Mouse (Mus musculus): ENCODE data around the gene Gramd2.

Gene Gramd2

DNA sequence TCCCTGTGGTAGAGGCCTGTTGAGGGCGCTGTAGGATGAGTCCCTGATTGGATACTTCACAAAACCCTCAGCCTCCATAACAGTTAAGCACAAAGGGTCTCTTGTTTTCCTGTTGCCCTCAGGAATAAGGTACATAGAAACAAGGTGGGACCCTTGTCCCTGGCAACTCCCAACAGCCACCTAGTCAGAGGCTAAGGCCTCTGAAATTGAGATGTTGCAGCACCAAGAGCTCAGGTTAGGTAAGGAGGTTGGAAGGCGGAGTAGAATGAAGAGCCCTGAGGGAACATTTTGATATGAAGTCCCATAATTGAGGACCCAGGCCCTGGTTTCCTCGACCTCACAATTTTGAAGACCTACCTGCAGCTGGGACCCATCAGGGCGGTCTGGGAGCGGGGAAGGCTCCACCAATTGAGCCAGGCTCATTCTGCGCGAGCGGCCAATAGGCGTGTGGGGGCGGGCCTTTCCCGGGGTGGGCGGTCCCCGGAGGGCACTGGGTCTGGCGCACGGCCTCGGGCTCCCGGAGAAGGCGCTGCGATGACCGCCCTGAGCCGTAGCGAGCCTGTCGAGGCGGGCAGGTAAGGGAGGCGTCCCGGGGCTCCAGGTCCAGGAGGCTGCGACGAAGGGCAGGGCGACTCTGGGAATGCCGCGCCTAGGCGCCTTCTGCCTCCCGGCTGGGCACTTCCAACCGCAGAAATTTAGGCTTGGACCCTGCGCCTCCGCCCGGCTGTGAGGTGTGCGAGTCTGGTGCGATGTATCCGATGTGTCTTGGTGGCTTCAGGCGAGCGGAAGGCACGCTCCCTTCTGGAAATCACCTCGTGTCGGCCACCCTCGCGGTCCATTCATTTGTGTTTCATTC, at the start of gene Gramd2:
Gramd2 (plus strand) TSS at position 467 of the 856 bp plus-strand sequence.
- in situ Hi-C loops (cut with MboI; ENCODE audit: low sequenced_read_pairs), result no loop called here

DNA sequence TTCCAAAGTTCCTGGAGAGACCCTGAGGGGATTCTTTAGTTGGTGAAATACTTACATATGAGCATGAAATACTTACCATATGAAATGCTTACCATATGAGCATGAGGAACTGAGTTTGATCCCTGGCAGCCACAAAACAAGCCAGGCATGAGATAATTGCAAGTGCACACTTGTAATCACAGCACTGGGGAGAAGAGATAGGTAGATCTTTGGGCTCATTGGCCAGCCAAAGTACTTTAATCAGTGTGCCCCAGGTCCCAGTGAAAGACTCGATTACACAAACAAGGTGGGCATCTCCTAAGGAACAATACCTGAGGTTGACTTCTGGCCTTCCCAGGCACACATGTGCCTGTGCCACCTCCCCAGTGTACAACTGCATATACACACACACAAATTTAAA, 41.6 kb upstream of the Gramd2 start:
- in situ Hi-C loops (cut with MboI; ENCODE audit: low sequenced_read_pairs), result no loop called here

DNA sequence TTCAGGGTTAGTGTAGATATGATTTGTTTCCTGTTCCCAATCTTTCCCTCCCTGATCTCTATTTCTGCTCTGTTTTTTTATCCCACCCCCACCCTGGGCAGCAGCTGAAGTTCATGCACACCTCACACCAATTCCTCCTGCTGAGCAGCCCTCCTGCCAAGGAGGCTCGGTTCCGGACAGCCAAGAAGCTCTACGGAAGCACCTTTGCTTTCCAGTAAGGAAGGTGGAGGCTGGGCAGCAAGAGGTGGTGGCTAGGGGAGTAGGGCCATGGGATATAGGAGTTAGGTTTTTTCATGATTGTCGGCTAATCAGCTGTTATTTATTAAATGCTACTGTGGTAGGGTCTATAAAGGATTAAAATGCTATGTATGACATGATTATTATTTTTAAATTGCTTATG, 40.0 kb upstream of the Gramd2 start:
- in situ Hi-C loops (cut with MboI; ENCODE audit: low sequenced_read_pairs), result no loop called here

DNA sequence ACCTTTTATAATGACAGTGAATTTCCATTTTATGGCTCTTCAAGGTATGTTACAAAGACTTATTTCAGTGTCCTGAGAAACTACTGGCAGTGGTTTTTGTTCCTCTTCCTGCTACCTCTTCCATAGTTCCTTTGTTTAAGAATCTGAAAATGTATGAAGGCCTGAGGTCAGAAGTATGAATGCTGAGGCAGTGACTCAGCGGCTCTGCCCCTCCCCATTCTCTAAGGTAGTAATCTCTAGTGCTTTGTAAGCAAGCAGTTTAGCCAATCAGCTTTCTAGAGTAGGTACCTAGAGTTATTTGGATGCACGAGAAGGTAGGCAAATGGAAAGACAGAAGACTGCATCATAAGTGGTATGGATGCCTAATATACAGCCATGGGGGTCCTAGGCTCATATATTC, 38.6 kb upstream of the Gramd2 start:
- in situ Hi-C loops (cut with MboI; ENCODE audit: low sequenced_read_pairs), result no loop called here

DNA sequence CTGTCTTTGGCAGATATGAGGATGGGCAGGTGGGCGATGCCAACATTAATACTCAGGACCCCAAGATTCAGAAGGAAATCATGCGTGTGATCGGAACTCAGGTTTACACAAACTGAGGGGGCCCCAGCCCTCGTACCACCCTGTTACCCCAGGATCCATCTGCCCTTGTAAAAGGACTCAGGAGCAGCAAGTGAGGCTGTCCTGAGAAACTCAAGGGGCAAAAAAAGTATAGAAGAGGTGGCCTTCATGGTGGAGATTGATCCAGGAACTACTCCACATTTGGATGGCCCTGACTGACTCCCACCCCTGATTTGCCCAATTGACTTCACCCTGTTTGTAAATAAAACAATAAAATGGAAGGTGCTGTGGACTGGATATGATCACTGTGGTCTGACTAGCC, 30.0 kb upstream of the Gramd2 start:
- in situ Hi-C loops (cut with MboI; ENCODE audit: low sequenced_read_pairs), result no loop called here

DNA sequence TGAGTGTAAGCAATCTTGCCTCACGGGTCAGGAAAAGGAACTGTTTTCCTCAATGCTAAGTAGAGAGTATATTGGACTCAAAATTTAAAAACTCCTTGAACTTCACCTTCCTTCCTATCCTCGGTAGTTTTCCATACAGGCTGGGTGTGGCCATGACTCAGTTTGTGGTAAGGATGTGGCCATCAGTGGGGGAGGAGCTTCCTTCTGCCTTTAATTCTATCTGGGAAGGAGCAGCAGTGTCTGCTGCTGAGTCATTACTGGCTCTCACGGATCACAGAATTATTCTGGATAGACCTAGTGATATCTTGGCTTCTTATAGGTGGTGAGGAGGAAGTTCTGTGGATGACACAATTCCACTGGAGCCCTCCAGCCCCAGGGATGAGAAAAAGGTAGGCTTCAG, 26.6 kb upstream of the Gramd2 start:
- in situ Hi-C loops (cut with MboI; ENCODE audit: low sequenced_read_pairs), result no loop called here

DNA sequence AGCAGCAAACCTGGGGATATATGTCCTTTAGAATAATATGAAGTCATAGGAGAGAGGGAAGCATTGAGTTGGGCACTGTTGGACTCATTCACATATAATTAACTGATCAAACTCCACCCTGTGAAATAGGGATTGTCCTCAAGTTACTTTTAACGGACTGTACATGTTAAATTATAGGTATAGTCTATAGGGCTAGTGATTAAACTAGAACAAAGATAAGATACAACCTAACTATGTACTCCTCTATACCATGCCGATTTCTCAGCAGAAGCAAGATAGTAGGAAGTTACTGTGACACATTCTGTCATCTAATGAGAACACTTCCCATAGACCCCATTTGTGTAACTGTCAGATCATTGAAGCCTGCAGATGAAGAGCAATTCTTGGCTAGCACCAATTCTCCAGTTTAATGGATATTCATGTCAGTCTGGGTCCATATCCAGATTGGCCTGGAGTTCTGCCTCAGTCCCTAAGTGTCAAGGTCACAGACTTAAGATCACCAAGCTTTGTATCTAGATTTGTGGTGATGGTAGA, 25.4 kb upstream of the Gramd2 start:
- in situ Hi-C loops (cut with MboI; ENCODE audit: low sequenced_read_pairs), result no loop called here

DNA sequence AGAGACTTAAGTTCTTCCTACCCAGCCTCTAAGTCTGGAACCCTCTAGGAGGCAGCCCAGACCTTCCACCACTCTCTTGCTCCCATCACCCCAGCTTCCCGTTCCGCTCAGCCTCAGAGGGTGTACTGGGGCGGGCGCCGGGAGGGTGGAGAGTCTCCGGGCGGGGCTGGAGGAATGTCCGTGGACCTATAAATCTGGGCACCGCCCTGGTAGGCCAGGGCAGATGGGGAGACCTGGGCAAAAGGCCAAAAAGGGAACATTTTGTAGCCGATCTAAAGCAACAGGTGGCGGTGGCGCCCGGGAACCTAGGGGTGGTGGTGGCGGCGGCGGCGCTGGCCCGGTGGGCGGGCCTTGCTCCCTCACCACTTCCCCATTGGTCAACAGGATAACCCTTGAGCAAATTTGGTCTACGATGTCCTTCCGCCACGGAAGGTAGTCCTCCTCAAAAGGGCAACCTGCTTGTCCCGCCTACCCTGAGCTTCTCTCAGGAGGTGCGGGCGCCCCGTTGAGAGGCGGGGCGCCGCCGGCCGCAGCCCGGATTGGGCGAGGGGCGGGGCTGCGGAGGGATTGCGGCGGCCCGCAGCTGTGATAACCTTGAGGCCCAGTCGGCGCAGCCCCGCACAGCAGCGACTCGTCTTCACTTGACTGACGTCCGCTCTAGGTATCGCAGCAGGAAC, 23.8 kb upstream of the Gramd2 start, which contains the start of gene Pkm:
Pkm (plus strand) TSS at position 411 of the 677 bp plus-strand sequence.
- in situ Hi-C loops (cut with MboI; ENCODE audit: low sequenced_read_pairs), result no loop called here

DNA sequence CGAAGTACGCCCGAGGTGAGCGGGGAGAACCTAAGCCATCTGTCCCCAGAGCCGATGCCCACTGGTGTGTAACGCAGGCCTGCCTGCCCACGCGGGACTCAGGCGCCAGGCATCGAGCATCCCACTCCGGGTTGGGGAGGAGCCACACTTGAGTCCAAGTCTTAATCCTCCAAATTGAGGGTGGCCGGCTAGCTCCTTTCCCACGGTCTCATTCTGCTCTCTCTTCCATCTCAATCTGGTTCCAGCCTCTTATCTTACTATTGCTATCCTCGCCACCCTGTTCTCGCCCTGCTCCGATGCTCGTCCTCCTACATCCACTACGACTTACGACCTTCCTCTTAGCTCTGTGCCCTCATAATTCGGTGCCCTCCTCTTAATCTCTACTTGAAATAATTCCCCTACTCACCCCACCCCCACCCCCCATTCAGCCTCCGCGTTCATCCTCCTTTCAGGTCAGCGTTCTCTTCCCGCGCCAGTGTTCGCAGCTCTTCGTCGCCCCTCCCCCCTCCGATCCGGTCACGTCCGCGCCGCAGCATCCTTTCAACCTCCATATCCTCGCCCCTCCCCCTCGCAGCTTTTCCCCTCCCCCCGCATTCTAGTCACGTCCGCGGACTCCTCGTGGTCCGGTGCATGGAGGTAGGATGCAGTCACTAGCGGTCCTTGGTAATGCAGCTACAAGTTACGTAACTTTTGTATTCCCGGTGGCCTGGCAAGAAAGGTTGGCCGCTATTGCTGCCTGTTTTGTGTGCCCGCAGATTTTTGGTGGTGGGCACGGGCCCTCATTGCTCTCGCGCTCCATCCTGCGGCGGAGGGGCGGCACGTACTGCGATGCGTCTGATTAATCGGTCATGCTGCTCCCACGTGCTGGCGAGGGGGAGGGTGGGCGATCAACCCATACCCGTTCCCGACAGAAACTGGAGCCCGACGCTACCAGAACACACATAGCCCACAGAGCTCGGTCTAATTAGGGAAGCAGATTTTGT, 23.0 kb upstream of the Gramd2 start:
- in situ Hi-C loops (cut with MboI; ENCODE audit: low sequenced_read_pairs), result no loop called here

DNA sequence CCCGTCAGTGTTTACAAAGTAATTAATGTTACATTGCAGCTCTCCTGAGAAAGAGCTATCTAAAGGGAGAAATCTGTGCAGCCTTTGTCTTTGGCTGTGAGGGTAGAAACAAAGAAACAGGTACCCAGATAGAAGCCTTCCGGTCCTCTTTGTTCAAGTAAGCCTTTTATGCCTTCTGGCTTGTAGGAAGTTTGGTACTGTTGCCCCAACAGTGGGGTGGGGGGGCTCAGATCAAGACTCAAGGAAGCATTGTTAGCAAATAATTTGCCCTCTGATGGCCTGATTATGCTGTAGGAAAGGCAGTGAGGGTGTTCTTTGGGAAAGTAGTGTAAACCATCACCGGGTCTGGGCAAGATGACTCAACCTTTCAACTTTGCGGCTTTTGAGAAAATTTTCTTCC, 21.8 kb upstream of the Gramd2 start:
- in situ Hi-C loops (cut with MboI; ENCODE audit: low sequenced_read_pairs), result no loop called here

DNA sequence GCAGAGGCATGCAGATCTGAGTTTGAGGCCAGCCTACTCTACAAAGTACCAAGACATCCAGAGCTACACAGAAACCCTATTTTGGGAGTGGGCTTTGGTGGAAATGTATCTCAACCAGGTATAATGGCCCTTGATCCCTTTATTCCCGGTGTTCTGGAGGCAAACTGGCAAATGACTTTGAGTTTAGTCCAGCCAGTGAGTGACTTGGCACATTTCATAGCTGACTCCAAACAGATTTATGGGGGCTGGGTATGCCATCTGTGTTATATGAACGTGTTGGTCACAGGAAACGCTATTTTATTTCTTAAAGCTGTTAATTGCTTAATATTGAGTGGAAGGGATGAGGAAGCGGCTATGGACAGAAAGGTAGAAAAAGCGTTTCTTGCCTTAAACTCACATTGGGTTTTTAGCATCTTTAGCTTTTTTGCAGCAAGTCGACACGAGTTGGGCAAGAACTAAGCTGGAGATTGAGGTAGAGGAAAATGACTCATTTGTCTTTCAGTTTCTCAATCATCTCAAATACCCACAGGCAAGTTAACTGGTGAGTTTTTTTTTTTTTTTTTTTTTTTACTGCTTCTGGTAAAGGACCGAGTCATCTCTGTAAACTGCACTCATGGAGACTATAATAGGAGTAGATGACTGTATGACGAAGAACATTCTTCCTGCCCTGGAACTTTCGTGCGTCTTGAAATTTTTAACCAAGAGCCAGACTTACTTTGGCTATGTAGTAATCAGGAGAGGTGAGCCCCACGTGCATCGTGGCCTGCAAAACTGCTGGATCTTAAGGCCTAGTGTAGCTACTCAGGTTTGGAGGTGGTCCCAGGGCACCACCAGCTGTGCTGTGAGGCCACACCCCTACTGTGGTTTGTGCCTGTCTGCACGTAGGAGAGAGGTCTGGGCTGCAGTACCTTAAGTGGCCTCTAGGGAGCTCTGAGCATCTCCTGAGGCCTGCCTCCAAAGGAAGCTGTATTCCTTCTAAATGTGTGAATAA, 20.6 kb upstream of the Gramd2 start:
- in situ Hi-C loops (cut with MboI; ENCODE audit: low sequenced_read_pairs), result no loop called here

DNA sequence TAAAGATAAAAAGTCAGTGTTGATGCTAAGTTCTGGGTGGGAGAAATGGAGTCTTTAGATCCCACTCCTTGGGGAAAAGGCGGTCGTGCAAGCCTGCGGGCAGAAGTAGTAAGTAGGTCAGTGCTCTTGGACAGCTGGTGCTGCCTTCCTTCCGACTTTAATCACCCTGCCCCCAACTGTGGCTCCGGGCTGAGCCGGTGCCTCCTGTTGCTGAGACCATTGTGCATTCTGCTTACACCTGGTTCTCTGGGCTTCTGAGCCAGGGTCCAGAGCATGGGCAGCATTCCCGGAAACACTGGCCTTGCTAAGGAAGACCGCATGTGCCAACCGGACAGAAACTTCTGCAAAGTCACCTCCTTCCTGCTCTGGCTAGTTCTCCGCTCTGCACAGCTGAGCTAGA, 19.5 kb upstream of the Gramd2 start:
- in situ Hi-C loops (cut with MboI; ENCODE audit: low sequenced_read_pairs), result no loop called here

DNA sequence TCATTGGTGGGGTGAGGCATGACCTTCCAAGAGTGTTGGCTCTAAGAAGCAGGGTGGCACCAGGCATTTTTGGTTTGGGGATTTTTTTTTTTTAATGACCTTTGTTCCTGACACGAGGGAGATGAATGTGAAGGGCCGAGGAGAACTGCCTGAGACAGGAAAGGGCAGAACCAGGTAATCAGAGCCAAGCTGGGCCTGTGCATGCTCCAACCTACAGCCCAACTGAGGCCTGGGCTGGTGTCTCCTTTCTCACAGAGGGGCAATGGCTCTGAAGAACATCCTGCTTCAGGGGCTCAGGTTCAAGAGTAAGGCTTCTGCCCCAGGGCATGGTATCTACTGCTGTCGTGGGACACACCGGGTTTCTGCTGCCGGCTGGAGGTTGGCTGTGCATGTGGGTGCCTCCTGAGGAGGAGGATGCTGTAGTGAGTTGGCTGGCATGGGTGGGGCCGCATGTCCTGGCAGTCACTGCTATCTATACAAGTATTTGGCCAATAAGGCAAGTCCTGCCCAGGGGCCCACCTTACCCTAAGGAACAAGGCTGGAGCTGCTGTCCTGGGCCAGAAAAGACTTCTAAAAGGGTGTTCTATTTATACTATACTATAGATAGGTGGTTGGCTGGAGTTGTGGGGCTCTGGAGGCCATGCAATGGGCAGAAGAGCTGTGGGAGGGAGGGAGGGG, 18.5 kb upstream of the Gramd2 start:
- in situ Hi-C loops (cut with MboI; ENCODE audit: low sequenced_read_pairs), result no loop called here

DNA sequence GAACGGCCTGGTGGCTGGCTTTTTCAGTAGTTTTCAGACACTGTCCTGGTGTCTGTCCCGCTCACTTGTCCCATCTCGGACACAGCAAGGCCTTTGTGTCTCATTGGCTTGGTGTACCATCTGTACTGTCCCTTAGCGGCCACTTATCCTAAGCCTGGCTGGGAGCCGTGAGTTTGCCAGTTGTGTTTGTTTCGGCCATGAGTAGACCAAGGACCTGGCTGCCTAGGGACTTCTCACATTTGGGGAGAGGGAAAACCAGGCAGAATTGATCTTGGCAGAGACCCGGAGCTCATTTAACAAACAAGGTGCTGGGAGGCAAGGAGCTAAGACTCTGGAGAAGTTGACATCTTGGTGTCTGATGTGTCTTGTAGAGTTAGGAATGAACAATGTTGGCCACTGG, 16.7 kb upstream of the Gramd2 start:
- in situ Hi-C loops (cut with MboI; ENCODE audit: low sequenced_read_pairs), result no loop called here

DNA sequence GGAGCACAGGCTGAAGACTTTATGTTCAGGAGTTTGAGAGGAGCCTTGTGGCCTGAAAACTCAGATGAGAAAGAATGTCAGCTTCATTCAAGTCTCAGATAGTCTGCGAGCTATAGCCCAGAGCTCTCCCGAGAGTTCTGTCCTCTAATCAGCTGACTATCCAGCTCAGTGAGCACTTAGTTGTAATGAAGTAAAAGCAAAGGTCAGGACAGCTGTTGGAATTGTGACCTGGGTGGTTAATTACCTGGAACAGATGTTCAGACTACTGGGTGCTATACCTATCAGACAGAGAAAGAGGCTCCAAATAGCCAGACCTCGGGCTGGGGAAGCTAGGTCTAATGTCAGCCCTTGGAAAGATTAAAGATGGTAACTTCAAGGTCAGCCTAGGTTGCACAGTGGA, 16.0 kb upstream of the Gramd2 start:
- in situ Hi-C loops (cut with MboI; ENCODE audit: low sequenced_read_pairs), result no loop called here

DNA sequence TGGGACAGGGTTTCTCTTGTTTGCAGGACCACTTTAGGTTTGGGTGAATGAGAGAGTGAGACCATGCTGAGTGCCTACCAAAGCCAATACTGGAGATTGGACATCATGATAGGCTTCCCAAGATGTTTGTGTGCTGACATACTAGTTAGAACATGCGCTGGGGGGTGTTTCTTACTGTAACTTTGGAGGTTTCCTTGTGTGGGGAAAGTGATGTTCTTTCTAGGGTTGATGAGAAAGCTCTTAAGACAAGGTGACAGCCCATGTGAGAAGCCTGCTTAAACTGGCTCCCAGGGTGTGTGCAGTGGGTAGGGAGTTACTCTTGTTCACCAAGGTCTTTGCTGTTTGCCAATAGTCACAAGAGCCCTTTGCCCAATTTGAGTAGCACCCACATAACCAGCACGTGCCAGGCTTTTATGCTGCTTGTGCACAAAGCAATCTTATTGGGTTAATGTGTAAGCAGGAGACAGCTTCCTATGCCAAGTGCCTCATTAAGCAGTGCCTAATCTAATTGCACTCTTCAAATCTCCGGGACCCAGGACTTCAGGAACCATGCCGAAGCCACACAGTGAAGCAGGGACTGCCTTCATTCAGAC, 15.2 kb upstream of the Gramd2 start:
- in situ Hi-C loops (cut with MboI; ENCODE audit: low sequenced_read_pairs), result no loop called here

DNA sequence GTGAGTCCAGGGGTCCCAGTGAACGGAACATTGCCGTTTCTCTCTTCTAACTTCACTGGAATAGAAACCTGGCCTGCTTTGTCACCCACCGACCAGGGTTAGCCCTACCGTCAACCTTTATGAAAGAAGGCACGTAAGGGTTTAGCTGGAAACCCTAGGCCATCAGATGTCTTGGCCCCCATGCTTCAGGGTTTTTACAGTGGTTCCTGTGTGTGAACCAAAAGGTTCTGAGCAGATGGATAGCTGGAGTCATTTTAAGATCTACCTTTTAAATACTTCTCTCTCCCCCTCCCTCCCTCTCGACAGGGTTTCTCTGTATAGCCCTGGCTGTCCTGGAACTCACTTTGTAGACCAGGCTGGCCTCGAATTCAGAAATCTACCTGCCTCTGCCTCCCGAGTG, 13.9 kb upstream of the Gramd2 start:
- in situ Hi-C loops (cut with MboI; ENCODE audit: low sequenced_read_pairs), result no loop called here

DNA sequence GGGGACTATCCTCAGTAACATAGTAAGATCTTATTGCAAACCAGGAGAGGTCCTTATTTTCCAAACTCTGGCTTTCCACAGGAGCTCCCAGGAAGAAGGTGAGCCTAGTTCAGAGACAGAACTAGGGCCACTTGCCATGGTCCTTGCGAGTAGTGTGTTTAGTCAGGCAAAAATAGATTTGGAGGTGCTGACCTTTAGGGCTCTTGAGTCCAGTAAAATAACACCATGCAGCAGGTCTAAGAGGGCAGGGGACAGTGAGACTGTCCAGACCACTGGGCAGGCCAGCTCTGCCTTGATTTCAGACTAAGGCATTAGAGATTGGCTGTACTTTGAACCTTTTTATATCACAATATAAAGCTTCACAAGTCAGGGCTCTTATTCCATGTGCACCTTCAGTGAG, 13.1 kb upstream of the Gramd2 start:
- in situ Hi-C loops (cut with MboI; ENCODE audit: low sequenced_read_pairs), result no loop called here

DNA sequence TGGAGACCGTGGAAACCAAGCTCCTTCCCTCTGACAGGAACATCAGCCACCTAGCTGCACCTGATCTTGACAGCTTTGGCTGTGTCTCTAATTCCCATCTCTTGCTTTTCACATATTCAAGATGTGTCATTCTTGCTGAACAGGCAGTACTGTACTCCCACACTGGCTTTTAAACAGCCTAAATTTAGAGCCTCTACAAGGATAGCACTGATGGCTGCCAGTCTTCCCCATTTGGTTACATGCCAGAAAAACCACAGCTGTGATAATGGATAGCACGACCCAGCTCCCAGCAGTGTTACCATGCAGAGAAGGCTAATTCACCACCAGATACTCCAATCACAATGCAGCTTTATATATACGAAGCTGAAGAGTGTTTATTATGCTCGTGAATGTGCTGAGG, 12.7 kb upstream of the Gramd2 start:
- in situ Hi-C loops (cut with MboI; ENCODE audit: low sequenced_read_pairs), result no loop called here

Measured in CH12F3 (cell line).